Mouse (Mus musculus): ENCODE measurements around the gene Knl1. TPM values are rescaled to one million over a fixed set of nuclear protein-coding genes. Genes with fewer than 3 reads are reported as not detected.
A peak's percentile ranks its signal among the peaks of the same experiment; 100 is the strongest.

Knl1 gene
- polyA plus RNA-seq, 1 experiment from 2014 or later = 3.0 TPM

GRCm38 (mm10) chr2:119111060-119111459, 64.1 kb downstream of the Knl1 start:
- ATAC-seq = no peak
- Histone ChIP-seq H3K27me3 (replicated peaks; ENCODE audit: insufficient read depth, low read length) (no peaks in the 10 kb centered on the region), H3K4me3 (ENCODE audit: low read depth, low read length) (no peak overlapping the region), H3K27ac (ENCODE audit: low read length) (no peak overlapping the region), H3K9ac (replicated peaks; ENCODE audit: low read depth) (no peak overlapping the region), H3K9me3 (ENCODE audit: low read length) (no peaks in the 10 kb centered on the region), H3K4me2 (replicated peaks; ENCODE audit: low read depth, low read length) (no peak overlapping the region), H3K36me3 (ENCODE audit: insufficient read depth, low read length) (no peaks in the 10 kb centered on the region), H3K4me1 (ENCODE audit: insufficient read depth, low read depth, low read length) (no peaks in the 10 kb centered on the region)
- DNase-seq (ENCODE audit: low spot score) = no peak
- WGBS = 84% methylated on average over 3 of the region's 3 CpGs
- TF ChIP-seq CTCF (IDR thresholded peaks at IDR 0.05) (no peak), EP300 (IDR thresholded peaks at IDR 0.05) (no peak)

- no peaks in the 10 kb centered on the region for H3K27me3 ChIP-seq (replicated peaks; ENCODE audit: insufficient read depth, low read length)
- under 1% methylated on average over 51 of the region's 51 CpGs for WGBS
- no peaks in the 10 kb centered on the region for H3K36me3 ChIP-seq (ENCODE audit: insufficient read depth, low read length)
- no peaks in the 10 kb centered on the region for H3K4me1 ChIP-seq (ENCODE audit: insufficient read depth, low read depth, low read length)
- H3K4me2 ChIP-seq (replicated peaks; ENCODE audit: low read depth, low read length) = peak within 1 kb of the TSS; percentile 98
- peak within 1 kb of the TSS; percentile 60 for H3K4me3 ChIP-seq (ENCODE audit: low read depth, low read length)
- H3K27ac ChIP-seq (ENCODE audit: low read length) = peak within 1 kb of the TSS; percentile 93
- peak within 1 kb of the TSS; percentile 45 for H3K9ac ChIP-seq (replicated peaks; ENCODE audit: low read depth)
- TF ChIP-seq EP300 (IDR thresholded peaks at IDR 0.05) = no peak
- H3K9me3 ChIP-seq (ENCODE audit: low read length) = no peaks in the 10 kb centered on the region
- ATAC-seq (peak; percentile 95), DNase-seq (ENCODE audit: low spot score) (peak; percentile 95)
Measured at GRCm38 (mm10) chr2:119112438-119113112, 65.7 kb downstream of the Knl1 start, which contains the start of gene Rad51. Rad51 (plus strand) TSS chr2:119112793.

GRCm38 (mm10) chr2:119113121-119113925, 66.4 kb downstream of the Knl1 start:
- ATAC-seq (no peak; the same call in 1 of the 2 replicates), DNase-seq (ENCODE audit: low spot score) (peak; percentile 4)
- 5% methylated on average over 20 of the region's 20 CpGs for WGBS
- H3K9me3 ChIP-seq (ENCODE audit: low read length) = no peaks in the 10 kb centered on the region
- H3K27me3 ChIP-seq (replicated peaks; ENCODE audit: insufficient read depth, low read length) = no peaks in the 10 kb centered on the region
- H3K4me3 ChIP-seq (ENCODE audit: low read depth, low read length) = peak overlapping the region; percentile 60
- no peaks in the 10 kb centered on the region for H3K36me3 ChIP-seq (ENCODE audit: insufficient read depth, low read length)
- no peaks in the 10 kb centered on the region for H3K4me1 ChIP-seq (ENCODE audit: insufficient read depth, low read depth, low read length)
- TF ChIP-seq EP300 (IDR thresholded peaks at IDR 0.05) (no peak), CTCF (IDR thresholded peaks at IDR 0.05) (no peak)
- H3K27ac ChIP-seq (ENCODE audit: low read length) = no peak overlapping the region
- H3K9ac ChIP-seq (replicated peaks; ENCODE audit: low read depth) = 0 out of 2 replicates have a peak overlapping the region, but pooled peaks have one; percentile 45
- H3K4me2 ChIP-seq (replicated peaks; ENCODE audit: low read depth, low read length) = peak overlapping the region; percentile 98

GRCm38 (mm10) chr2:119136346-119136898, 89.5 kb downstream of the Knl1 start:
- H3K9ac ChIP-seq (replicated peaks; ENCODE audit: low read depth) = no peak overlapping the region
- TF ChIP-seq EP300 (IDR thresholded peaks at IDR 0.05) (no peak), CTCF (IDR thresholded peaks at IDR 0.05) (no peak)
- WGBS = 75% methylated on average over 5 of the region's 5 CpGs
- no peak overlapping the region for H3K4me2 ChIP-seq (replicated peaks; ENCODE audit: low read depth, low read length)
- DNase-seq (ENCODE audit: low spot score) = no peak
- ATAC-seq = no peak
- no peak overlapping the region for H3K27ac ChIP-seq (ENCODE audit: low read length)
- no peaks in the 10 kb centered on the region for H3K27me3 ChIP-seq (replicated peaks; ENCODE audit: insufficient read depth, low read length)
- H3K36me3 ChIP-seq (ENCODE audit: insufficient read depth, low read length) = peaks cover 31% of the 10 kb centered on the region
- H3K4me1 ChIP-seq (ENCODE audit: insufficient read depth, low read depth, low read length) = no peaks in the 10 kb centered on the region
- H3K9me3 ChIP-seq (ENCODE audit: low read length) = no peaks in the 10 kb centered on the region
- H3K4me3 ChIP-seq (ENCODE audit: low read depth, low read length) = no peak overlapping the region

GRCm38 (mm10) chr2:119145199-119145598, 98.3 kb downstream of the Knl1 start:
- WGBS = 97% methylated on average over 2 of the region's 2 CpGs
- no peaks in the 10 kb centered on the region for H3K27me3 ChIP-seq (replicated peaks; ENCODE audit: insufficient read depth, low read length)
- peaks cover 41% of the 10 kb centered on the region for H3K36me3 ChIP-seq (ENCODE audit: insufficient read depth, low read length)
- peak; percentile 59 for TF ChIP-seq CTCF (IDR thresholded peaks at IDR 0.05)
- TF ChIP-seq EP300 (IDR thresholded peaks at IDR 0.05) = no peak
- DNase-seq (ENCODE audit: low spot score) = no peak
- H3K9ac ChIP-seq (replicated peaks; ENCODE audit: low read depth) = no peak overlapping the region
- no peak overlapping the region for H3K27ac ChIP-seq (ENCODE audit: low read length)
- no peak overlapping the region for H3K4me2 ChIP-seq (replicated peaks; ENCODE audit: low read depth, low read length)
- H3K4me1 ChIP-seq (ENCODE audit: insufficient read depth, low read depth, low read length) = no peaks in the 10 kb centered on the region
- no peaks in the 10 kb centered on the region for H3K9me3 ChIP-seq (ENCODE audit: low read length)
- no peak overlapping the region for H3K4me3 ChIP-seq (ENCODE audit: low read depth, low read length)
- no peak for ATAC-seq

- H3K36me3 ChIP-seq (ENCODE audit: insufficient read depth, low read length) = peaks cover 39% of the 10 kb centered on the region
- no peaks in the 10 kb centered on the region for H3K4me1 ChIP-seq (ENCODE audit: insufficient read depth, low read depth, low read length)
- H3K4me2 ChIP-seq (replicated peaks; ENCODE audit: low read depth, low read length) = no peak overlapping the region
- H3K4me3 ChIP-seq (ENCODE audit: low read depth, low read length) = no peak overlapping the region
- TF ChIP-seq EP300 (IDR thresholded peaks at IDR 0.05) (no peak), CTCF (IDR thresholded peaks at IDR 0.05) (no peak)
- WGBS = 88% methylated on average over 6 of the region's 6 CpGs
- H3K27me3 ChIP-seq (replicated peaks; ENCODE audit: insufficient read depth, low read length) = no peaks in the 10 kb centered on the region
- ATAC-seq (no peak), DNase-seq (ENCODE audit: low spot score) (no peak)
- H3K9me3 ChIP-seq (ENCODE audit: low read length) = no peaks in the 10 kb centered on the region
- H3K9ac ChIP-seq (replicated peaks; ENCODE audit: low read depth) = no peak overlapping the region
- H3K27ac ChIP-seq (ENCODE audit: low read length) = no peak overlapping the region
Measured at GRCm38 (mm10) chr2:119146435-119146834, 99.5 kb downstream of the Knl1 start.
